Mouse (Mus musculus) olfactory bulb, adult 2 months (tissue): ENCODE data around the gene Slc26a9. TPM values are rescaled to one million over a fixed set of nuclear protein-coding genes. Genes with fewer than 3 reads are reported as not detected.

Experiments
- H3K27ac ChIP-seq: fragments of 200-500 bp; 2 replicates; pipeline ENCODE4 v1.5.1; 2012; ENCODE audit warnings: low read depth, low read length; ENCODE audit not compliant: insufficient read depth
- H3K4me1 ChIP-seq: fragments of 200-500 bp; 2 replicates; pipeline ENCODE4 v1.6.1; 2012; ENCODE audit warnings: low read length; ENCODE audit not compliant: control insufficient read depth, insufficient read depth
- H3K4me3 ChIP-seq: fragments of 200-500 bp; 2 replicates; pipeline ENCODE4 v1.5.1; 2012; ENCODE audit warnings: mild to moderate bottlenecking, low read depth, low read length, moderate library complexity; ENCODE audit not compliant: insufficient read depth
- CTCF ChIP-seq: fragments of 200-500 bp; IDR thresholded peaks from 2 replicates; pipeline ENCODE4 v1.5.1; 2012; ENCODE audit warnings: low read depth, mild to moderate bottlenecking, low read length, moderate library complexity; ENCODE audit not compliant: insufficient read depth
- POLR2A ChIP-seq: fragments of 200-500 bp; IDR thresholded peaks from 2 replicates; pipeline ENCODE4 v1.6.1; 2012; ENCODE audit warnings: mild to moderate bottlenecking, low read depth, low read length, moderate library complexity; ENCODE audit not compliant: insufficient read depth
- WGBS: fragments of 180-500 bp; shearing (Covaris S2); methylation state at CpG from one replicate; pipeline ENCODE4 v1.1.7; 2018; 5-methylcytosine and 5-hydroxymethylcytosine counted together
- polyA plus RNA-seq: library from polyadenylated mRNA; stranded (reverse); fragments of >200 nt; gene quantifications from 2 replicates; pipeline ENCODE4 v1.2.4, GENCODE M21; 2012; ENCODE audit warnings: low replicate concordance; ENCODE audit not compliant: missing spikeins, insufficient read depth, insufficient read length

Gene Slc26a9
- polyA plus RNA-seq, 1 experiment: not detected

DNA sequence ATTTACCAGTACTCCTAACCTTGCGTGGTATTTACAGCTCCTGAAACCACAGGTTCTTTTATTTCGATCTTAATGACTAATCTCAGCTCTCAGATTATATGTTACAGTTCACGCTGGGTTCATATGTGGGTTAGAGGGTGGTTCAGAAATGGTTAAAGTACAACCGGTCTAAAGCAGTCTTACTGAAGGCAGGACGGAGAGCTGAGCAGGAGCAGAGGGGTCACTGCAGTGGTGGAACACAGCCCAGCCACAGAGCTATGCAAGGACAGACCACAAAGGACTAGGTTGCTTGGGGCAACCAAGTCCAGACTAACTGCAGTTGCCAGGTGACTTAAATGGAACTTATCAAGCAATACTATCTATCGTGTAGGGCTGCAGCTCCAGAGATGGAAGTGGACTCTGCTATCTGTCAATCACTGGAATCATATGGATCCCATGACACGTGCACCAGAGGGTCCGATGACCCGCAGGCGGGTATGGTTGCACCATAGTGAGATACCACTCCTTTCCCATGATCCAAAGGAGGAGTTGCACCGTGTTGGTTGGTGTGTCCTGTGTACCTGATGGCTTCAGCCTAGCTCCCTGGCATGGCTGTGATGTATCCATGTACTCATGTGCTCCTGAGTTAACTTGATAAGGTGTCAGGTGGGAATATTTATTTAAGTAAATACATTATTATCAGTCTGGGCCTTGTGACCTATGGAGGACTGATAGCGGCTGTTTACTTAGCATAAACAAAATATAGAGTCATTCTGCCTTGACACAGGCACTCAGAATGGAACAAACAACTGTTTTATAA, 13.0 kb upstream of the Slc26a9 start:
- Histone ChIP-seq H3K4me3 (no peak overlapping the region), H3K27ac (no peak overlapping the region), H3K4me1 (no peaks in the 10 kb centered on the region)
- no peak for TF ChIP-seq POLR2A
- TF ChIP-seq CTCF: no peak
- 75% methylated on average over 12 of the region's 12 CpGs for WGBS

DNA sequence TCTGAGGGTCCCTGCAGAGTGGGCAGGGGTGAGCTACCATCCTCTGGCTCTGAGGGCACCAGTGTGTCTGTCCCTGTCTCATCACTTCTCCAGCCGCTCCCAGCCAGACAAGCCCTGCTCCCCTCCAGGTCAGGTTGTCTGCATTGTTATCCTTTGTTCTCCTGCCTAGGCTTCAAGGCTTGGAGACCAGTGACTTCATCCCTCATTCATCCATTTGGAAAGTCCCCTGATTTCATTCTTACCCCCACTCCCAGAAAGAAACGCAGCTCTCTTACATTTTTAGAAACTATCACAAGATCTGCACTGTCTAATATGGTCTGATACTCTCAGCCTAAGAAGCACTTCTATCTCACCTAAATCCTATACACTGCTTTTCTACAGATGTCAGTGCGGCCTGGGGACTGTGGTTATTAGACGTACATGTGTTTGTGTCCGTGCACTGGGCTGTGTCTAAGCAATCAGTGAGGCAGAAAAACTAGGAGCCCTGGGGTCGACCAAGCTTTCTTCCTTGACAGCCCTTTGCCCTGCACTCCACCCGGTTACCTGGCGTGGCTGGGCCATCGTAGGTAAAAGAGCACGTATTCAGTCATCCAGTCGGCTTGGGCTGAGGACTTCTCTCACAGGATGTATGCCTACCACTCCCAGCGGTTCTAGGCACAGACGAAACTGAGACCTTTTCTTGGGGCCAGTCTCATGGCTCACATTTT, 10.2 kb upstream of the Slc26a9 start:
- TF ChIP-seq CTCF: no peak
- TF ChIP-seq POLR2A: no peak
- Histone ChIP-seq H3K4me1 (peaks cover 15% of the 10 kb centered on the region), H3K27ac (no peak overlapping the region), H3K4me3 (no peak overlapping the region)
- 84% methylated on average over 13 of the region's 13 CpGs for WGBS

DNA sequence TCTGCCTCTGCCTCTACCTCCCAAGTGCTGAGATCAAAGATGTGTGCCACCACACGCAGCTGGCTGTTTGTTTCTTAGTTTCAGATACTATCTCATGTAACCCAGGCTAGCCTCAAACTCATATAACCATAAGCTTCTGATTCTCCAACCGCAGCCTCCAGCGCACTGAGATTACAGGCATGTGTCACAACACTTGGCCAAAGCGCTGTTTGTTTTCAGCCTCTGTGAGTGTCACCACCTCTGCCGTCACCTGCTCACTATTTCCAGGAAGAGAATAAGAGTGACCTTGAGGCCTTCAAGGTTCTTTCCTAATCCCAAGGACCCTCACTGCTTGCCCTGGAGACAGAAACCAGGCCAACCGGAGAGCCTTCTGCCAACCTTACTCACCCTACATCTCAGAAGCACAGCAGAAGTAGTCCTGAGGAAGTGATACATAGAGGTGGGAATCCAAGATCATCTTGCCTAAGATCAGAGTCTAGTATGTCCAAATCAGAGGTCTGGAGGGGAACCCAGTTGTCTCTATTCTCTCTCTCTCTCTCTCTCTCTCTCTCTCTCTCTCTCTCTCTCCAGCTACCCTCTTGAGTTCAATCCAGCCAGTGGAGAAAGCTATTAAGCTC, 9.1 kb upstream of the Slc26a9 start:
- TF ChIP-seq CTCF (no peak), POLR2A (no peak)
- H3K4me3 ChIP-seq: no peak overlapping the region
- 99% methylated on average over 6 of the region's 6 CpGs for WGBS
- no peak overlapping the region for H3K27ac ChIP-seq
- H3K4me1 ChIP-seq: peaks cover 15% of the 10 kb centered on the region

DNA sequence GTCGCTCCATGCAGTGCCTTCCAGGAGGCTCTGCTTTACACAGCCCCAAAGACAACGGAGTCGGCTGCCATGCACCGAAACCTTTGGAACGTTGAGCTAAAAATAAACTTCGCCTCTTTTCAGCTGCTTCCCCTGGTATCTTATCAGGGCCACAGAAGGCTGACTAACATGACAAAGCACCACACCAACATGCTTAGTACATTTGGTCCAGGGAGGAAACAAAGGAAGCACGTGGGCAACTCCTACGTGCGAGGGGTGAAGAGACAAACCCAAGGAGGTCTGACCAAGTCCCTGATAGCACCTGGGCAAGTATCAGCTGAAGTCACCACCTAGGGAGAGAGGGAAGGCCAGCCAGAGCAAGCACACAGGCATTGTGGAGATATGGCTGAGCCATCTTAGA, 7.3 kb upstream of the Slc26a9 start:
- TF ChIP-seq POLR2A: no peak
- no peak for TF ChIP-seq CTCF
- H3K4me3 ChIP-seq: no peak overlapping the region
- no peak overlapping the region for H3K27ac ChIP-seq
- H3K4me1 ChIP-seq: peaks cover 15% of the 10 kb centered on the region
- 65% methylated on average over 9 of the region's 9 CpGs for WGBS

DNA sequence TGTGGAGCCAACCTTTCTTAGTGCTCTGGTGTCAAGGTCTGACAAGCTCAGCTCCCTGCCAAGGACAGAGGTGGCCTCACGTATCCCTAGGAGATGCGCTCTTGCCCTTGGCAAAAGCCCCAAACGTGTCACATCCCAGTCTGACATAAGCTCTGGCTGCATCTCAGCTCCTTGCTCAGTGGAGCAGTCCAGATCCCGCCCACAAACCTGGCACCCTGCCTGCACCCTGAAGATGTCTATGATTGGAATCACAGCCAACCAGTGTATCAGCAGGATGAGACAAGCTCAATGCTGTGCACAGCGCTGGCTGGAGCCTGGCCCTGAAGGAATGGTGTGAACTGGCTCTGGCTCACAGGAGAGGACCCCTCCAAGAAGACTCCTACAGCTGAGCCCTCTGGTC, 6.6 kb upstream of the Slc26a9 start:
- Histone ChIP-seq H3K4me3 (no peak overlapping the region), H3K27ac (no peak overlapping the region), H3K4me1 (peaks cover 15% of the 10 kb centered on the region)
- no peak for TF ChIP-seq CTCF
- TF ChIP-seq POLR2A: no peak
- 24% methylated on average over 5 of the region's 5 CpGs for WGBS

DNA sequence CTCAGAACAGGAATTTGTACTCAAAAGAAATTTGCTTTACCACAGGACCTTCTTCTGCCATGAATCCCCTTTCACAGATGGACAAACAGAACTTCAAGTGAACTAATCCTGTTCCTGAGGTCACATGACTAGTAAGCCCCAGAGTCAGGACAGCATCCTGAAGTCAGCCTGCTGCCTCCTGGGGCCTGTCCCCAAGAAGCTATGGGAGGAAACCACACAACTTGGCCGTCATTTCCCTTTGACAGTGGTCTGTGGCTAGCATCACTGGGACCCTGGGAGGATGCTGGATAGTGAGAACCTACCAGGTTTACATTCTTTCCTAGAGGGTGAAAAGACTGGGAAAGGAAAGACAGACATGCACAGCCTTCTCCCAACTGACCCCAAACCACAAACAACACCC, 5.1 kb upstream of the Slc26a9 start:
- peaks cover 17% of the 10 kb centered on the region for H3K4me1 ChIP-seq
- WGBS: 100% methylated on average over 1 of the region's 1 CpGs
- H3K4me3 ChIP-seq: no peak overlapping the region
- TF ChIP-seq CTCF: no peak
- TF ChIP-seq POLR2A: no peak
- no peak overlapping the region for H3K27ac ChIP-seq

DNA sequence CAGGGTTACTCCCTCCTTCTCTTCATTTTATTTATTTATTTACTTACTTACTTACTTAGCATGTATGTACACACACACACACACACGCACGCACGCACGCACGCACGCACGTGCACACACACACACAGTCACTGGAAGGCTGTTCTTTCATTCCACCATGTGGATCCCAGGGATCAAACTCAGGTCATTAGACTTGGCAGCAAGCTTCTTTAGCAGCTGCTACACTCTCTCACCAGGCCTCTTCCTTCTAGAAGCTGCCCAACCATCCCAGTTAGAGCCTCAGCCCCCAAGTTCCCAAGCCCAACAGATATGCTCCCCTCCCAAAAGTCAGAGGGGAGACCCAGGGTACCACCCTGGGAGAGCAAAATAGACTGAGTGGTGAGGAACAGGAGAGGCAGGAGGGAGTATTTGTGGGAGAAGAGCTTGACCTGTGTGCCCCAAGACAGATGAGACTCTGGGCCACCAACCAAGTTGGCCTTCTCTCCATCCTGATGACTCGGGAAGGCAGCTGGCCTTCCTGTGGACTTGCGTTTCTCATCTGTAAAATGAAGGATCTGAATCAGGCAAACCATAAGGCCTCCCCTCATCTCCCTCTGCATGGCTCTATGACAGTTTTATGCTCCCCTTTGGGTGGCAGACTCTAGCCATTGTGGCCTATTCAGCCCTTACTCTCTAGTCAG, 4.2 kb upstream of the Slc26a9 start:
- peaks cover 17% of the 10 kb centered on the region for H3K4me1 ChIP-seq
- no peak overlapping the region for H3K27ac ChIP-seq
- no peak overlapping the region for H3K4me3 ChIP-seq
- TF ChIP-seq CTCF: no peak
- TF ChIP-seq POLR2A: no peak
- WGBS: 97% methylated on average over 9 of the region's 9 CpGs

DNA sequence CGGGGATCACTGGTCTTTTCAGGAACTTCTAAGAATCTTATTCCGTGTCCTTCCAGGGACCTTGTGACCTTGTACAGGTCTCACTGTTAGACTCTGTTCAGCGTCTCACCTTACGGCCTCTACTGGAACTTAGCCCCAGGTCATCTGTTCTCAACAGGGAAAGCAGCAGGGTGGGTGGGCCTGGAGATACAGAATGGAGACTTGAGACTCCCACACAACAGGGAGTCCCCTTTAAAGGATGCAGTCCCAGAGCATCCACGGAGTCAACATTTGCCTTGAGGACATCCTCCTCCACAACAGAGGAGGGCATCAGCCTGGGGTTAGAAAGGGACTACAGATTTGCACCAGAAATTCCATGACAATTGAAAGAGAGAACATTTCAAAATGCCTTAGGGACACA, 1.6 kb downstream of the Slc26a9 start:
- TF ChIP-seq POLR2A (no peak), CTCF (no peak)
- Histone ChIP-seq H3K27ac (no peak overlapping the region), H3K4me1 (peaks cover 10% of the 10 kb centered on the region; the same call in 1 of the 2 replicates), H3K4me3 (no peak overlapping the region)
- WGBS: 88% methylated on average over 5 of the region's 5 CpGs
